Mouse (Mus musculus) mouse trophoblast stem cell (cell line): ENCODE data around the gene Zfp3.

Source experiments
- in situ Hi-C, 2 experiments: fragments of 300-500 bp; cut with MseI, MboI; formaldehyde crosslinking; loops; 2 replicates in 1 of 2; 3 replicates in 1 of 2; pipeline ENCODE4 v1.15.1; 2025

The Zfp3 gene

DNA sequence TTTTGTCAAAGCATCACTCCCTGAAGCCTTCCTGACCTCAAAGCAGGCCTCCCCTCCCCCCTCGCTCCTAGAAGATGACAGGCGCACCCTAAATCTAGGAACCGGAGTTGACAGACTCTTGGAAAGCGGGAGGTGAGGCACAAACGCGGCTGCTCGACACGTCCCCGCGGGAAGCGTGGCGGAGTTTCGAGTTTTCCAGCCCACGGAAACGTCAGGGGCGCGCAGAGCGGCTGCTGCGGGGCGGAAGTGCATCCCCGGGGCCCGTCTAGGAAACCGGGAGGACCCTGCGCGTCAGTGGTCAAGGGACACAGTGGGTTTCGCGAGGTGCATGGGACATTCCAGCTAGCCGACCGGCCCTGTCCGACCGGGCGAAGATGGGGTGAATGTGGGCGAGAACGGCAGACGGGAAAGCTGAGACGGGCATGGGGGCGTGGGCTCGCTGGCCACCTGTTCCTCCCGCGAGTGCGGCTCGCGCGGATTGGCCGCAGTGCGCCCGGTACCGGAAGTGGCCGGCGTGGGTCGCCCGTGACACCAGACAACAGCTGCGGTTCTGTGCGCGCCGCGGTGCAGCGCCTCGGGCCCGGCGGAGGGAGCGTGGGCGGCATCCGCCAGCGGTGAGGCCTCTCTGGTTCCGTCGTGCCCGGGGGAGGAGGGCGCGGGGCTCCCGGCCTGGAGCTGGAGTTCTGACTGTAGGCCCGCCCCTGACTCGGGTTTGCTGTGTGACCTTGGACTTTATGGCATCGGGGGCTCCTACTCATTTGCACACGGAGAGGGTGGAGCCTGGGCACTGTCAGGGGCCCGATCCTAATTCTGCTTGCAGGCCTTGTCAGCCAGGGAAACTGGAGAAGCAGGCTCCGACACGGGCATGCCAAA lies at the start of gene Zfp3:
Gene Zfp3 (plus strand): TSS at position 274 of the 873 bp plus-strand sequence.
- in situ Hi-C loops, result no loop called here

DNA sequence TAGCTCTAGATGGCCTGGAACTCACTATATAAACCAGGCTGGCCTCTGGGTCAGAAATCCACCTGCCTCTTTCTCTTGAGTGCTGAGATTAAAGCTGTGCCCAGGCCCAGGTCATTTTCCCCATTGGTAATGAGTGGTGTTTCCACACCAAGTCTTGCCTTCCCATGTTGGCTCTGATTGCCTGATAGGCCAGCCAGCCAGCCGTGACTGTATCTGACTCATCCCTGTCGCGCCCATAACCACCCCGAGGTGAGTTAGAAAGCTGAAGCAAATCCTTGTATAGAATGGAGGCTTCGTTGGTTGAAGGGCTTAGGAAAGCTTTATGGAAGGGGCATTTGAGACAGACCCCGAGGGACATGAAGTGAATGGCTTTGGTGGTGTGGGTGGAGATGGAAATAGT lies 48.2 kb upstream of the Zfp3 start:
- in situ Hi-C loops, result no loop called here

DNA sequence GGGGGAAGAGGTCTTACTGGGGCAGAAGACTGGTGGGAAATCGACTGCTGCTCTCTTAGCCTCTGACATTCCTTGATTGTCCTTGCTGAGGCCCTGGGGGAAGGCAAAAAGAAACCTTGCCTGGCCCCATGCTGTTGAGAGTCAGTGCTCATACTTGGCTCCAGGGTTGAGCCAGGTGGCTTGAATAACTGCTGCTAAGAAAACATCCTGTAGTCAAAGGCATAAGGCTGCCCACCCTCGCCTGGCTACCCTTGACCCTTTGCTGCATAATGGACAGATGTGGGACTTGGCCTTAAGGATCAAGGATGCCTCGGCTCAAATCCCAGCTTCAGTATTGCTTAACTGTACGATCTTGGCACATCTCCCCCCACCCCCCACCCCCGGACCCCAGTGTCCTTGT lies 45.5 kb upstream of the Zfp3 start:
- in situ Hi-C loops, result no loop called here

GRCm38 (mm10) chr11:70720567-70720966 lies 43.4 kb upstream of the Zfp3 start:
- in situ Hi-C loops, result no loop called here

DNA sequence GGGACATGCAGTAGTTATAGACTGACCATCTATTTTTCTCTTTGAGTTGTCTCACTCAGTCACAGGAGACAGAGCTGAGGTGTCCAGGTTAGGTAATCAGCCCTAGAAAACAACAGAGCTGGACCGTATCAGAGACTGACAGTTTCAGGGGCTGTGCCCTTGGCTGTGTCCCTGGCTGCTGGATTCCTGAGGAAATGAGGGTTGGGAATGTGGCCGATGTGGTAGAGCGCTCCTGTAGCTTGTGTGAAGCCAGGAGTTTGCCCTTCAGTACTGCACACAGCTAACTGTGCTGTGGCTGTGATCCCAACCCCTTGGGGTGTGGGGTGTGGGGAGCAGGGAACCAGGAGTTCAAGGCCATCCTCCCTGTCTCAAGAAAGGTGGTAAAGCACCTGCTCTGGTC lies 42.9 kb upstream of the Zfp3 start:
- in situ Hi-C loops, result no loop called here

- in situ Hi-C loops, result no loop called here
Observed at GRCm38 (mm10) chr11:70724706-70725105, 39.3 kb upstream of the Zfp3 start.

- in situ Hi-C loops, result no loop called here
Observed at GRCm38 (mm10) chr11:70726585-70726984, 37.4 kb upstream of the Zfp3 start.

DNA sequence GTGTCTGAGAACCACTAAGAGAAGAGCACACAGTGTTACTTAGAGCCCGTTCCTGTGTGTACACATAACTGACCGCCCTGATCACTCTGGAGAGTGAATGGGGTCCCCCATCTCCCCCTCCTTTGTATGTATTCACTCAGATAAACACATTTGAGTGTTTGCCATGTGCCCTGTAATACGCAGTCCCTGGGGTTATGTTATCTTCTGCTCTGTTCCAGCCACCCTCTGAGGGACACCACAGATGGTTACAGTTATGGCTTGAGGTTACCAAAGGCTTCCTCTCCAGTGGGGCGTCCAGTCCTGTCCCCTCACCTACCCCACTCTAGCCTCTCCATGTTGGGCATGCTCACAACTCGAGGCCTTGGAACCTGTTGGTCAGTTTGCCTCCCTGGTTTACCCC lies 36.6 kb upstream of the Zfp3 start:
- in situ Hi-C loops, result no loop called here

- in situ Hi-C loops, result no loop called here
Observed at GRCm38 (mm10) chr11:70730427-70731038, 33.5 kb upstream of the Zfp3 start.

DNA sequence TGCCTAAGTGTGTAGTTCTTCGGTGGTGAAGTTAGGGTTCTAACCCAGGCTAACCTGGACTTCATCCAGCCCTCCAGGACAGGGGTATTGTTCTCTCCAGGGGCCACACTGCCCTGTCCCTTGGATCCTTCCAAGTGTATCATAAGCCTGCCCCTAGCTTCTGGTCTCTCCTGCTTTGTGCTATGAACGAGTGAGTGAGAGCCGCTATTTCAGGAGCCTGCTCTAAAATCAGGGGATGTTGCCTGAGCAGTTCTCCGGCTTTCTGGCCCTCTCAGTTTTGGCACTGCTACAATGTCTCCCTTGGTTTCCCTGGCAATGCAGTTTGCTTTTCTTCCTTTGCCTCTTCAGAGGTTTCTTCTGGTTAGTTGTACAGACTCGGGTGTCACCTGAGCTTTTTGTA lies 32.8 kb upstream of the Zfp3 start:
- in situ Hi-C loops, result no loop called here

DNA sequence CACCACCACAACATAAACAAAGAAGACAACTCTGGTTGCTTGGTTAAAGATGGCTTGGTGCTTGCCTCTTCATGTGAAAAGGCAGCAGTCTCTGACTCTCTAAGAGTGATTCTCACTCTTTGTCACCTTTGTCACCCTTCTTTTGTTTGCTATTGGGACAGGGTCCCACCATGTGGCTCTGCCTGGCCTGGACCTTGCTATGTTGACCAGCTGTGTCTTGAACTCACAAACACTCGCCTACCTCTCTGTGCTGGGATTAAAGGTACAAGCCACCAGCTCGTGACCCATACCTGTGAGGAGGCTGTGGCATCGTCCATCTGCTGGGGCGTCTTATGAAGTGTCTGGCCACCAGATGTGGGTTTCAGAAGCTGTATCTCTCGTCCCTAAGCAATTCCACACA lies 30.8 kb upstream of the Zfp3 start:
- in situ Hi-C loops, result no loop called here

- in situ Hi-C loops, result no loop called here
Observed at GRCm38 (mm10) chr11:70737749-70738148, 26.3 kb upstream of the Zfp3 start.

DNA sequence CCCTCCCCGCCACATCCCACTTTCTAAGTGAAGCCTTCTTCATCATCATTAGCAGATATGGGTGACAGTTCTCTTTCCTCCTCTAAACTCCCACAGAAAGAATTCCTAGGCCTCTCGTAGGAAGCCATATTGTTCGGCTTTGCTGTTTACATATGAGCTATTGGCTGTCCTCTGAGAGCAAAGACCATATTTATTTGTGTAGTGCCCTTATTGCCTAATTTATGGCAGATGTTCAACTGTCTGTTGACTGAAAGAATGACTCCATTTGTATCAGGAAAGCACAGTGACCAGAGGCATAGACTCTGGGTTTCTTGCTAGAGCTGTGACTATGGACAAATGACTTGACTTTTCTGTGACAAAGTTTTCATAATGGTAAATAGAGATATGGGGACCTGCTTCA lies 22.4 kb upstream of the Zfp3 start:
- in situ Hi-C loops, result no loop called here

- in situ Hi-C loops, result no loop called here
Observed at GRCm38 (mm10) chr11:70742117-70742516, 21.9 kb upstream of the Zfp3 start.

DNA sequence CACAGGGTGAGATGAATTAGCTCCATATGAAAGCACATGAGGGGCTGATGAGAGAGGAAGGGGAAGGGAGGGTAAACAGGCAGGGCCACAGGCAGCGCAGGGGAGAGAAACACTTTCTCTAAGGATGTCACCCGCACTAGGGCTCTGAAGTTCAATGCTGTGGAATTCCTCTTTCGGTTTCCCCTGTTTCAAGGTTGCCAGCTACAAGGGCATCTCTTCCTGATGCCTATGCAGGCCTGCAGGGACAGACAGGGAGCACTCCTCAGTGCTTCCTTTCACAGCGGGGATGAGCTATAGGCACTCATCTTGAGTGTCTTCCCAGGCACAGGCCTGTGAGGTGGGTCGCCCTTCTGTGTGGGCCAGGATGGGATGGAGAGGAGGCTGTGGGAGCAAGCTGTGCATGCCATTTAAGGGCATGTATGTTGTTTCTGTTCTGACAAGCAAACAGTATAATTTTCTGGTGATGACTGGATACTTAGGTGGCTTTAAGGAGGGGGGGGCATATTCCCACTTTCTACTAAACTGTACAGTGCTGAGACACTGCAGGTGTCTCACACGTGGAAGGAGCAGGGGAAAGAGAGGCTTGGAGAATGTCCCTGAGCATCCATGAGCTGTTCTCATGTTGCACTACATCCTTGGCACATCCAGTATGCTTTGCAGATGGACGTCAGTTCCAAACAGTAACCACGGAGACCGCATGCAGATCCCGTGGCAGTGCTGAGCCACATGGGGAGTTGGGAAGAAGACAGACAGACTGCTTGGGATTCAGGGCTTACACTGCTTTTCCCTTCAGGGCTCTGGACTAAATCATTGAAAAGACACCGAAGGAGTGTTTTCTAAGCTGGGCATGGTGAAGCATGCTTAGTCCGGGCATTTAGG lies 21.2 kb upstream of the Zfp3 start:
- in situ Hi-C loops, result no loop called here

GRCm38 (mm10) chr11:70745636-70746035 lies 18.4 kb upstream of the Zfp3 start:
- in situ Hi-C loops, result no loop called here

GRCm38 (mm10) chr11:70747876-70748545 lies 16.0 kb upstream of the Zfp3 start:
- in situ Hi-C loops, result no loop called here

GRCm38 (mm10) chr11:70752337-70753017 lies 11.5 kb upstream of the Zfp3 start:
- in situ Hi-C loops, result no loop called here

- in situ Hi-C loops, result no loop called here
Observed at GRCm38 (mm10) chr11:70753146-70753545, 10.9 kb upstream of the Zfp3 start.

GRCm38 (mm10) chr11:70754476-70754875 lies 9.5 kb upstream of the Zfp3 start:
- in situ Hi-C loops, result no loop called here

- in situ Hi-C loops, result loop anchor here in 1 of 2 experiments (5.0 kb wide), 1 partner anchor 128 kb away; no protein-coding TSS in a partner anchor
Observed at GRCm38 (mm10) chr11:70754958-70755357, 9.1 kb upstream of the Zfp3 start.
